In genomic region chr15:84853261-84854137, GRCm38 (mm10) we compare ENCODE assay signal across 8 mouse cellular contexts. TPM values are rescaled to one million over a fixed set of nuclear protein-coding genes. Genes with fewer than 3 reads are reported as not detected.
DNase-seq lines count a peak whose midpoint lies in the region; ATAC-seq lines count a peak whose summit lies in the region.

No protein-coding gene starts in this region.

- WGBS in hindbrain, embryonic 13.5 days = 0% methylated on average over 56 of the region's 84 CpGs

- H3K27ac ChIP-seq in hindbrain, embryonic 13.5 days = peak overlapping the region; percentile 97

- H3K4me1 ChIP-seq in hindbrain, embryonic 13.5 days (replicated peaks) = peaks cover 55% of the 10 kb centered on the region

- peak; percentile 64 for ATAC-seq in hindbrain, embryonic 13.5 days (ENCODE audit: low FRiP score)

- no peaks in the 10 kb centered on the region for H3K9me3 ChIP-seq in hindbrain, embryonic 13.5 days

- H3K4me3 ChIP-seq in hindbrain, embryonic 13.5 days = peak overlapping the region; percentile 83

- no peaks in the 10 kb centered on the region for H3K36me3 ChIP-seq in hindbrain, embryonic 13.5 days

- H3K27me3 ChIP-seq in hindbrain, embryonic 13.5 days = no peaks in the 10 kb centered on the region

- DNase-seq in R1 (ENCODE audit: low read depth, low spot score) = peak; percentile 82
- DNase-seq in cerebellum, postnatal 10 days = peak; percentile 93 to 95
- peak; percentile 55 to 72 for DNase-seq in frontal cortex, postnatal 36 days (ENCODE audit: low spot score in 2 of 2)
- peak; percentile 72 to 73 for DNase-seq in layer of hippocampus, postnatal 36 days
- peak; percentile 14 for DNase-seq in lung, postnatal 25 days (ENCODE audit: low spot score)
- DNase-seq in right cerebral cortex, adult 18-20 months = peak; percentile 74
- DNase-seq in yolk sac, embryonic 10.5 days (ENCODE audit: low spot score) = peak; percentile 90

- peak overlapping the region; percentile 94 for H3K4me2 ChIP-seq in hindbrain, embryonic 13.5 days

- H3K9ac ChIP-seq in hindbrain, embryonic 13.5 days = peak overlapping the region; percentile 95

RNA-seq across cellular contexts. Expression of gene Phf21b, which starts 2.4 kb away (rescaled TPM):
- 10.9 and 11.3 TPM in 2 replicates for polyA plus RNA-seq in hindbrain, embryonic 13.5 days (2015; fragmentation: Nextera tagmentation; extraction: Ambion mirVana)
- total RNA-seq in layer of hippocampus, postnatal 36 days (2021) = 10 to 100 TPM; 11.3 TPM

Comparison
In these comparisons a context has a peak if more than half of its experiments do, and no peak if none do; other contexts are left out.
1. Peak in every context shown above with its lines: DNase-seq, ATAC-seq, H3K4me3 ChIP-seq and H3K27ac ChIP-seq.
2. DNase-seq: peak in every context shown above with its lines; median percentile 94 in cerebellum, postnatal 10 days; 90 in yolk sac, embryonic 10.5 days; 82 in R1; 74 in right cerebral cortex, adult 18-20 months; 72 in layer of hippocampus, postnatal 36 days; 64 in frontal cortex, postnatal 36 days; 14 in lung, postnatal 25 days.